ENCODE assay signal across 10 mouse cellular contexts in genomic region chr11:4916068-4916467, GRCm38 (mm10). TPM values are rescaled to one million over a fixed set of nuclear protein-coding genes. Genes with fewer than 3 reads are reported as not detected.
A peak's percentile ranks its signal among the peaks of the same experiment; 100 is the strongest.
DNase-seq lines count a peak whose midpoint lies in the region; ATAC-seq and TF ChIP-seq lines count a peak whose summit lies in the region.
"Had no signal": no experiment of that assay in that cellular context is flagged by ENCODE, and none has a peak within 500 bp of the region (broad histone marks: within the 10 kb centered on the region; RNA-seq: fewer than 3 reads in every experiment).

No protein-coding gene starts in this region.

- H3K9me3 ChIP-seq in ES-Bruce4 (replicated peaks; ENCODE audit: control insufficient read depth, insufficient read depth, low read length, poor library complexity, severe bottlenecking) = no peaks in the 10 kb centered on the region
- H3K9me3 ChIP-seq: embryonic facial prominence, embryonic 12.5 days; megakaryocyte, embryonic 14.5 days had no signal

- no peaks in the 10 kb centered on the region for H3K27me3 ChIP-seq in ES-Bruce4 (ENCODE audit: control insufficient read depth, insufficient read depth, low read length, poor library complexity, severe bottlenecking)
- H3K27me3 ChIP-seq in spleen, adult 2 months (ENCODE audit: control insufficient read depth, insufficient read depth, low read length) = no peaks in the 10 kb centered on the region
- H3K27me3 ChIP-seq: embryonic facial prominence, embryonic 12.5 days; megakaryocyte, embryonic 14.5 days had no signal

- H3K4me1 ChIP-seq in ES-Bruce4 (ENCODE audit: control insufficient read depth, insufficient read depth, low read length) = no peaks in the 10 kb centered on the region
- H3K4me1 ChIP-seq in spleen, adult 2 months (ENCODE audit: control insufficient read depth, insufficient read depth, insufficient read length) = no peaks in the 10 kb centered on the region
- H3K4me1 ChIP-seq: embryonic facial prominence, embryonic 12.5 days; megakaryocyte, embryonic 14.5 days had no signal

- H3K4me3 ChIP-seq in ES-Bruce4 (ENCODE audit: low read depth, low read length) = no peak overlapping the region
- no peak overlapping the region for H3K4me3 ChIP-seq in spleen, adult 2 months (ENCODE audit: extremely low read depth, insufficient read depth, insufficient read length)
- H3K4me3 ChIP-seq: embryonic facial prominence, embryonic 12.5 days; megakaryocyte, embryonic 14.5 days had no signal

- peak; percentile 69 for ATAC-seq in megakaryocyte, adult 5-6 weeks (ENCODE audit: poor library complexity, severe bottlenecking)

- no peak for TF ChIP-seq EP300 in ES-Bruce4 (IDR thresholded peaks at IDR 0.05; ENCODE audit: insufficient read depth, low read depth, low read length)

- peaks cover 11% of the 10 kb centered on the region for H3K36me3 ChIP-seq in ES-Bruce4 (ENCODE audit: control insufficient read depth, insufficient read depth, low read length, poor library complexity, severe bottlenecking)
- H3K36me3 ChIP-seq in spleen, adult 2 months (ENCODE audit: control insufficient read depth, insufficient read depth, low read length) = peaks cover 33% of the 10 kb centered on the region

- peak; percentile 31 for DNase-seq in heart, adult 8-10 months (ENCODE audit: low spot score)
- no peak for DNase-seq in heart, adult 11 months
- DNase-seq in c-Kit-positive CD71-negative TER-119-negative erythroid progenitor cells, embryonic 14.5 days (ENCODE audit: low read depth) = peak; percentile 51
- peak; percentile 28 to 84 for DNase-seq in frontal cortex, adult 2 months (ENCODE audit: extremely low spot score in 1 of 2, low spot score in 1 of 2)
- peak; percentile 15 for DNase-seq in layer of hippocampus, adult 9-10 months (ENCODE audit: low spot score)
- DNase-seq in spleen, adult 2 months (ENCODE audit: low read depth in 1 of 2, low spot score in 2 of 2) = peak; percentile 18 to 41

- no peak overlapping the region for H3K27ac ChIP-seq in ES-Bruce4 (ENCODE audit: insufficient read depth, low read length)
- H3K27ac ChIP-seq in spleen, adult 2 months (ENCODE audit: insufficient read depth, low read length) = no peak overlapping the region
- H3K27ac ChIP-seq: embryonic facial prominence, embryonic 12.5 days had no signal

- TF ChIP-seq POLR2A in ES-Bruce4 (IDR thresholded peaks at IDR 0.05; ENCODE audit: insufficient read depth, low read length) = no peak
- TF ChIP-seq POLR2A in spleen, adult 2 months (IDR thresholded peaks at IDR 0.05; ENCODE audit: low read depth, low read length) = no peak

- 46% methylated on average over 1 of the region's 1 CpGs for WGBS in spleen, adult 2 months

- H3K9ac ChIP-seq in ES-Bruce4 (ENCODE audit: low read depth, poor library complexity, severe bottlenecking) = no peak overlapping the region
- H3K9ac ChIP-seq: embryonic facial prominence, embryonic 12.5 days had no signal

- TF ChIP-seq CTCF in ES-Bruce4 (IDR thresholded peaks at IDR 0.05; ENCODE audit: low read depth, low read length) = peak; percentile 46
- peak; percentile 66; the same call in 1 of the 2 replicates for TF ChIP-seq CTCF in spleen, adult 2 months (IDR thresholded peaks at IDR 0.05; ENCODE audit: extremely low read depth, insufficient read depth, insufficient read length, insufficient replicate concordance)

RNA-seq across cellular contexts. Expression of gene Thoc5, which starts 20.9 kb away (rescaled TPM):
- total RNA-seq in heart, adult 8-10 months (2022) = 10 to 100 TPM; 14.9 to 19.8 (median 16.2) TPM
- polyA plus RNA-seq in ES-Bruce4 (2011; ENCODE audit: insufficient read depth, insufficient read length, low read depth, missing spikeins) = 51.3 and 52.3 TPM in 2 replicates
- polyA plus RNA-seq in frontal cortex, adult 2 months (2012; rRNA removed) = 42.0 and 45.4 TPM in 2 replicates
- 14.0 and 16.5 TPM in 2 replicates for total RNA-seq in megakaryocyte, adult 5-6 weeks (2015)
- 31.6 and 32.3 TPM in 2 replicates for total RNA-seq in megakaryocyte, adult 5-6 weeks (2017)
- polyA plus RNA-seq in spleen, adult 2 months (2012; rRNA removed) = 12.9 and 13.8 TPM in 2 replicates

RNA-seq across cellular contexts. Expression of gene Nefh, which starts 31.8 kb away (rescaled TPM):
- total RNA-seq in heart, adult 8-10 months (2022) = not detected
- polyA plus RNA-seq in ES-Bruce4 (2011; ENCODE audit: insufficient read depth, insufficient read length, low read depth, missing spikeins) = 1.5 and 2.2 TPM in 2 replicates
- polyA plus RNA-seq in frontal cortex, adult 2 months (2012; rRNA removed) = 23.7 and 28.0 TPM in 2 replicates
- total RNA-seq in megakaryocyte, adult 5-6 weeks (2015) = 0.21 and 0.33 TPM in 2 replicates
- 0.22 and 0.28 TPM in 2 replicates for total RNA-seq in megakaryocyte, adult 5-6 weeks (2017)
- polyA plus RNA-seq in spleen, adult 2 months (2012; rRNA removed) = 0.92 and 1.1 TPM in 2 replicates

RNA-seq across cellular contexts. Expression of gene Nipsnap1, which starts 42.3 kb away (rescaled TPM):
- 1 to 10 TPM in 1 of 4 experiments, under 1 TPM in 3; 0.52 to 1.1 (median 0.82) TPM for total RNA-seq in heart, adult 8-10 months (2022)
- 83.4 and 91.2 TPM in 2 replicates for polyA plus RNA-seq in ES-Bruce4 (2011; ENCODE audit: insufficient read depth, insufficient read length, low read depth, missing spikeins)
- 74.8 and 76.4 TPM in 2 replicates for polyA plus RNA-seq in frontal cortex, adult 2 months (2012; rRNA removed)
- 1.8 and 3.1 TPM in 2 replicates for total RNA-seq in megakaryocyte, adult 5-6 weeks (2015)
- 3.9 and 5.9 TPM in 2 replicates for total RNA-seq in megakaryocyte, adult 5-6 weeks (2017)
- 12.0 and 21.0 TPM in 2 replicates for polyA plus RNA-seq in spleen, adult 2 months (2012; rRNA removed)
